Mouse (Mus musculus) induced T-regulatory cell, adult 2 months (primary cell): ENCODE data around the gene Ifna16.

Source experiments
- DNase-seq: peaks from one replicate; pipeline ENCODE4 v3.0.0-alpha.2; 2012; ENCODE audit warnings: low read depth

Ifna16 gene

GRCm38 (mm10) chr4:88676824-88677223, at the start of gene Ifna16:
Ifna16 (minus strand) TSS chr4:88676924.
- no peak for DNase-seq

- DNase-seq = no peak
Observed at GRCm38 (mm10) chr4:88723497-88724090, 46.9 kb upstream of the Ifna16 start.

GRCm38 (mm10) chr4:88721791-88722721, 45.3 kb upstream of the Ifna16 start, which contains the start of the genes Gm26566 and Klhl9:
Gm26566 (plus strand) TSS chr4:88721805.
Klhl9 (minus strand) TSS chr4:88722465.
- DNase-seq = peak; percentile 90

- DNase-seq = no peak
Observed at GRCm38 (mm10) chr4:88718715-88719114, 42.0 kb upstream of the Ifna16 start.

GRCm38 (mm10) chr4:88715059-88715458, 38.3 kb upstream of the Ifna16 start:
- no peak for DNase-seq

- no peak for DNase-seq
Observed at GRCm38 (mm10) chr4:88714281-88714680, 37.6 kb upstream of the Ifna16 start.

GRCm38 (mm10) chr4:88707128-88707826, 30.6 kb upstream of the Ifna16 start:
- no peak for DNase-seq

GRCm38 (mm10) chr4:88705924-88706323, 29.2 kb upstream of the Ifna16 start:
- no peak for DNase-seq

- DNase-seq = no peak
Observed at GRCm38 (mm10) chr4:88699301-88699700, 22.6 kb upstream of the Ifna16 start.

GRCm38 (mm10) chr4:88698781-88699180, 22.1 kb upstream of the Ifna16 start:
- no peak for DNase-seq

GRCm38 (mm10) chr4:88697753-88698152, 21.0 kb upstream of the Ifna16 start:
- no peak for DNase-seq

- DNase-seq = no peak
Observed at GRCm38 (mm10) chr4:88697108-88697507, 20.4 kb upstream of the Ifna16 start.

GRCm38 (mm10) chr4:88696237-88696884, 19.6 kb upstream of the Ifna16 start:
- DNase-seq = peak; percentile 87

- peak; percentile 64 for DNase-seq
Observed at GRCm38 (mm10) chr4:88693392-88693791, 16.7 kb upstream of the Ifna16 start.

GRCm38 (mm10) chr4:88692537-88692936, 15.8 kb upstream of the Ifna16 start:
- DNase-seq = peak; percentile 75

- DNase-seq = no peak
Observed at GRCm38 (mm10) chr4:88691259-88691658, 14.5 kb upstream of the Ifna16 start, which contains the start of gene Ifnab. Ifnab (minus strand) TSS chr4:88691359.

- DNase-seq = no peak
Observed at GRCm38 (mm10) chr4:88683812-88684211, 7.1 kb upstream of the Ifna16 start, which contains the start of gene Ifna2. Ifna2 (minus strand) TSS chr4:88683912.

GRCm38 (mm10) chr4:88681353-88681752, 4.6 kb upstream of the Ifna16 start:
- DNase-seq = no peak

GRCm38 (mm10) chr4:88680362-88680761, 3.6 kb upstream of the Ifna16 start:
- DNase-seq = peak; percentile 72

- no peak for DNase-seq
Observed at GRCm38 (mm10) chr4:88655461-88655860, 21.3 kb downstream of the Ifna16 start.

GRCm38 (mm10) chr4:88653644-88654043, 23.1 kb downstream of the Ifna16 start:
- DNase-seq = no peak

- no peak for DNase-seq
Observed at GRCm38 (mm10) chr4:88644359-88644758, 32.4 kb downstream of the Ifna16 start, which contains the start of gene Ifna13. Ifna13 (minus strand) TSS chr4:88644459.
